Mouse (Mus musculus): ENCODE measurements at regions not wholly inside any gene's neighbourhood (a gene's known extent, or its start where the extent isn't known, plus 50 kb on each side); places are given as distances from the start of the nearest gene placed in this dataset.
A peak's percentile ranks its signal among the peaks of the same experiment; 100 is the strongest.

- no peak for ATAC-seq
- no peak for TF ChIP-seq CTCF (IDR thresholded peaks at IDR 0.05; ENCODE audit: low read depth)
- H3K27me3 ChIP-seq (replicated peaks; ENCODE audit: control insufficient read depth, insufficient read depth, low read length), result no peaks in the 10 kb centered on the region
- no peak overlapping the region for H3K27ac ChIP-seq (ENCODE audit: low read depth, low read length)
- no peaks in the 10 kb centered on the region for H3K36me3 ChIP-seq (ENCODE audit: control insufficient read depth, insufficient read depth)
- no peaks in the 10 kb centered on the region for H3K9me3 ChIP-seq (ENCODE audit: control insufficient read depth)
- H3K9ac ChIP-seq (ENCODE audit: low read depth, low read length), result no peak overlapping the region
- 74% methylated on average over 4 of the region's 4 CpGs for WGBS
- H3K4me2 ChIP-seq (replicated peaks; ENCODE audit: low read depth), result no peak overlapping the region
- H3K4me3 ChIP-seq (ENCODE audit: low read depth, low read length), result no peak overlapping the region
- no peaks in the 10 kb centered on the region for H3K4me1 ChIP-seq (replicated peaks; ENCODE audit: control insufficient read depth, insufficient read depth, low read length)
Measured at GRCm38 (mm10) chr16:31582885-31583284, 80.4 kb upstream of the Dlg1 start.

GRCm38 (mm10) chr16:31583627-31584026 lies 79.6 kb upstream of the Dlg1 start:
- no peak overlapping the region for H3K4me2 ChIP-seq (replicated peaks; ENCODE audit: low read depth)
- H3K4me1 ChIP-seq (replicated peaks; ENCODE audit: control insufficient read depth, insufficient read depth, low read length), result no peaks in the 10 kb centered on the region
- no peaks in the 10 kb centered on the region for H3K27me3 ChIP-seq (replicated peaks; ENCODE audit: control insufficient read depth, insufficient read depth, low read length)
- H3K4me3 ChIP-seq (ENCODE audit: low read depth, low read length), result no peak overlapping the region
- no peak overlapping the region for H3K27ac ChIP-seq (ENCODE audit: low read depth, low read length)
- no peaks in the 10 kb centered on the region for H3K36me3 ChIP-seq (ENCODE audit: control insufficient read depth, insufficient read depth)
- TF ChIP-seq CTCF (IDR thresholded peaks at IDR 0.05; ENCODE audit: low read depth), result no peak
- H3K9ac ChIP-seq (ENCODE audit: low read depth, low read length), result no peak overlapping the region
- no peaks in the 10 kb centered on the region for H3K9me3 ChIP-seq (ENCODE audit: control insufficient read depth)
- WGBS, result 78% methylated on average over 2 of the region's 2 CpGs
- ATAC-seq, result no peak

- no peak for ATAC-seq
- no peak overlapping the region for H3K9ac ChIP-seq (ENCODE audit: low read depth, low read length)
- no peaks in the 10 kb centered on the region for H3K36me3 ChIP-seq (ENCODE audit: control insufficient read depth, insufficient read depth)
- H3K27ac ChIP-seq (ENCODE audit: low read depth, low read length), result no peak overlapping the region
- H3K27me3 ChIP-seq (replicated peaks; ENCODE audit: control insufficient read depth, insufficient read depth, low read length), result no peaks in the 10 kb centered on the region
- no peak overlapping the region for H3K4me3 ChIP-seq (ENCODE audit: low read depth, low read length)
- H3K4me1 ChIP-seq (replicated peaks; ENCODE audit: control insufficient read depth, insufficient read depth, low read length), result no peaks in the 10 kb centered on the region
- H3K4me2 ChIP-seq (replicated peaks; ENCODE audit: low read depth), result no peak overlapping the region
- no peaks in the 10 kb centered on the region for H3K9me3 ChIP-seq (ENCODE audit: control insufficient read depth)
- TF ChIP-seq CTCF (IDR thresholded peaks at IDR 0.05; ENCODE audit: low read depth), result no peak
- WGBS, result 74% methylated on average over 4 of the region's 4 CpGs
Measured at GRCm38 (mm10) chr16:31584216-31584823, 78.9 kb upstream of the Dlg1 start.

- Histone ChIP-seq H3K36me3 (ENCODE audit: control insufficient read depth, insufficient read depth) (no peaks in the 10 kb centered on the region), H3K27me3 (replicated peaks; ENCODE audit: control insufficient read depth, insufficient read depth, low read length) (no peaks in the 10 kb centered on the region), H3K4me3 (ENCODE audit: low read depth, low read length) (no peak overlapping the region), H3K27ac (ENCODE audit: low read depth, low read length) (no peak overlapping the region), H3K9me3 (ENCODE audit: control insufficient read depth) (no peaks in the 10 kb centered on the region), H3K4me1 (replicated peaks; ENCODE audit: control insufficient read depth, insufficient read depth, low read length) (no peaks in the 10 kb centered on the region), H3K9ac (ENCODE audit: low read depth, low read length) (no peak overlapping the region), H3K4me2 (replicated peaks; ENCODE audit: low read depth) (no peak overlapping the region)
- no peak for ATAC-seq
- no peak for TF ChIP-seq CTCF (IDR thresholded peaks at IDR 0.05; ENCODE audit: low read depth)
- 82% methylated on average over 1 of the region's 1 CpGs for WGBS
Measured at GRCm38 (mm10) chr16:31587036-31587435, 76.2 kb upstream of the Dlg1 start.

GRCm38 (mm10) chr16:31589576-31589975 lies 73.7 kb upstream of the Dlg1 start:
- ATAC-seq, result no peak
- Histone ChIP-seq H3K4me2 (replicated peaks; ENCODE audit: low read depth) (no peak overlapping the region), H3K4me1 (replicated peaks; ENCODE audit: control insufficient read depth, insufficient read depth, low read length) (peaks cover 12% of the 10 kb centered on the region), H3K9me3 (ENCODE audit: control insufficient read depth) (no peaks in the 10 kb centered on the region), H3K27me3 (replicated peaks; ENCODE audit: control insufficient read depth, insufficient read depth, low read length) (no peaks in the 10 kb centered on the region), H3K4me3 (ENCODE audit: low read depth, low read length) (no peak overlapping the region), H3K9ac (ENCODE audit: low read depth, low read length) (no peak overlapping the region), H3K27ac (ENCODE audit: low read depth, low read length) (no peak overlapping the region), H3K36me3 (ENCODE audit: control insufficient read depth, insufficient read depth) (no peaks in the 10 kb centered on the region)
- no peak for TF ChIP-seq CTCF (IDR thresholded peaks at IDR 0.05; ENCODE audit: low read depth)
- 60% methylated on average over 6 of the region's 6 CpGs for WGBS

GRCm38 (mm10) chr16:31591565-31591964 lies 71.7 kb upstream of the Dlg1 start:
- no peaks in the 10 kb centered on the region for H3K27me3 ChIP-seq (replicated peaks; ENCODE audit: control insufficient read depth, insufficient read depth, low read length)
- no peaks in the 10 kb centered on the region for H3K9me3 ChIP-seq (ENCODE audit: control insufficient read depth)
- H3K27ac ChIP-seq (ENCODE audit: low read depth, low read length), result no peak overlapping the region
- no peaks in the 10 kb centered on the region for H3K36me3 ChIP-seq (ENCODE audit: control insufficient read depth, insufficient read depth)
- H3K4me1 ChIP-seq (replicated peaks; ENCODE audit: control insufficient read depth, insufficient read depth, low read length), result peaks cover 12% of the 10 kb centered on the region
- H3K4me3 ChIP-seq (ENCODE audit: low read depth, low read length), result no peak overlapping the region
- no peak overlapping the region for H3K9ac ChIP-seq (ENCODE audit: low read depth, low read length)
- no peak for TF ChIP-seq CTCF (IDR thresholded peaks at IDR 0.05; ENCODE audit: low read depth)
- no peak for ATAC-seq
- H3K4me2 ChIP-seq (replicated peaks; ENCODE audit: low read depth), result peak overlapping the region; percentile 43; the same call in 1 of the 2 replicates
- WGBS, result 61% methylated on average over 3 of the region's 3 CpGs
